Mouse (Mus musculus): ENCODE data around the gene Sult2a6.

Sult2a6 gene

DNA sequence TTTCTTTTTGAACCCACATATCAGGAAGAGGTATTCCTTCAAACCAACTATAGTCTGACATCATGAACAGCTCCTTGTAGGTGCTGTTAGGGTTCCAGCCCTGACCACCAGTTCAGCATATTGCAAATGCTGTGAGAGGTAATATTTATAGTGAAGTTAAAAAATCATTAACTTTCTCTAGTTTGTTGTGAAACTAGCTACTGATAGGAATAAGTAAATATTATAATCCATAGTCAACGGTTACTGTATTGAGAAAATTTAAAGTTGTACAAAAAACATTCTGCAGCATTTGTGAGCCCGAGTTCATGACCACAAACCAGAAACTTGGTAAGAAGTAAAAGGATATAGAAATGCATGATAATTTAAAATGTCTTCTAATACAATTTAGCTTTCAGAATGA lies at the start of gene Sult2a6:
Gene Sult2a6 (minus strand): TSS at position 101 of the 400 bp plus-strand sequence.
- DNase-seq (ENCODE audit: low read depth): no peak

DNA sequence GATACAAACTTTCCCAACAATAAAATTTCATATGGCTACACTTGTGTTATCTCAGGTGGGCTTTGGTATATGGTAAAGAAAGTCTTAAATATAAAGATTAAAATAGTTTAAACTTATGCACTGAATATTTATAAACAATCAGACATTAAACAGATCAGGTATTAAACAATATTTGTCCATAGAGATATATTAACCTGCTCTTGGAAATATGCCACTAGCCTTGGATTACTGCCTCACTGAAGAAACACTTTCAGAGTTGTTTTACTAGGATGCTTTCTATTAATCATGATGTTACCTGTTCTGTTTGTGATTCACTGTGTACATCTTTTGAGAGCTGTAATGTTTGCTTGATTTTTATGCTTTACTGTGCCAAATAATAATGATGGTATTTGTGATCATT lies 39.4 kb downstream of the Sult2a6 start:
- DNase-seq (ENCODE audit: low read depth): no peak

DNA sequence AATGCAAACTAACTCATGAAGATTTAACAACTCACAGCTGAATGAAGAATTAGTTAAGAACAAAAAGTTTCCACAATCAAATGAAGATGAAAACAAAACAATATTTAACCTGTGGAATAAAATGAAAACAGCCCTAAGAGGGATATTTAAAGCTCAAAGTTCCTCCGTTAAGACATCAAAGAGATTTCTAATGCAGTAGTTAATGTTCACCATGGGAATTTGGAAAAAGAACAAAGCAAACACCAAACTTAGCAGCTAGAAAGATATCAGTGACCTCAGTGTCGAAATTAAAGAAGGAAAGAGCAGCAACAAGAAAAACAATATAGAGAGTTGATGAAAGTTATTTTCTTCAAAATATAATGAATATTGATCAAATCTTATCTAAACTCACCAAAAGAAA lies 51.3 kb downstream of the Sult2a6 start:
- no peak for DNase-seq (ENCODE audit: low read depth)

DNA sequence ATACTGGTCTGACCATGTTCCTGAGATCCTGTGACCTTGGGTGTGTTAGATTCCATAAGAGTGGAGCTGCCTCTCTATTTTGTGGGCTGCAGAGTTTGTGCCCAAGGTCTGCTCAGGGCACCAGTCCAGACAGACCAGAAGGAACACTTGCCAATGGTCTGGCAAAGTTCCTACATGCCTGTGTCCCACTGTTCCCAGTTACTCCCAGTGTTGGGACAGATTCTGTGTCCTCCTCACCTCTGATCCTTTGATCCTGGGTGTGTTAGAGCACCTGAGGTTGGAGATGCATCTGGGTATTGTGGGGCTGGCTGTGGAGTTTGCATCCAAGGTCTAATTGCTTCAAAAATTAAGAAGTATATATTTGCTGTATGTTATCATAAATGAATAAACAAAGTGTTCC lies 52.2 kb downstream of the Sult2a6 start:
- DNase-seq (ENCODE audit: low read depth): no peak
